Mouse (Mus musculus) gastrocnemius, postnatal 10 days (tissue): Measurements from ENCODE around the gene Cyp4f17. TPM values are rescaled to one million over a fixed set of nuclear protein-coding genes. Genes with fewer than 3 reads are reported as not detected.
"Not testable (repeated sequence)": the region's sequence is repeated elsewhere in the genome, so short reads cannot be mapped to it uniquely, and the experiment has no call there.

Source experiments
- DNase-seq: peaks from one replicate; pipeline ENCODE4 v3.0.0; 2021; ENCODE audit warnings: mixed read lengths
- total RNA-seq, 2 experiments: library from RNA; stranded (reverse); gene quantifications; 2 replicates each; pipeline ENCODE4 v1.2.3; 2021

Cyp4f17 gene
- total RNA-seq, 2 experiments from 2014 or later = 1.7 to 2.3 TPM

- no peak for DNase-seq
Measured at GRCm38 (mm10) chr17:32527748-32528147, 21.9 kb downstream of the Cyp4f17 start.

GRCm38 (mm10) chr17:32528408-32529337, 22.8 kb downstream of the Cyp4f17 start:
- DNase-seq = peak; percentile 84

- not testable (repeated sequence) for DNase-seq
Measured at GRCm38 (mm10) chr17:32532356-32532755, 26.5 kb downstream of the Cyp4f17 start.

GRCm38 (mm10) chr17:32534068-32534467, 28.2 kb downstream of the Cyp4f17 start:
- DNase-seq = no peak

- peak; percentile 88 for DNase-seq
Measured at GRCm38 (mm10) chr17:32536051-32536866, 30.4 kb downstream of the Cyp4f17 start, which contains the start of gene Cyp4f16. Gene Cyp4f16, plus strand, starts transcription at chr17:32536558.

GRCm38 (mm10) chr17:32536867-32537250, 31.0 kb downstream of the Cyp4f17 start:
- DNase-seq = peak; percentile 30

- not testable (repeated sequence) for DNase-seq
Measured at GRCm38 (mm10) chr17:32544792-32545191, 38.9 kb downstream of the Cyp4f17 start.

GRCm38 (mm10) chr17:32550377-32550776, 44.5 kb downstream of the Cyp4f17 start:
- DNase-seq = not testable (repeated sequence)

- DNase-seq = peak; percentile 66
Measured at GRCm38 (mm10) chr17:32550900-32551770, 45.3 kb downstream of the Cyp4f17 start.

GRCm38 (mm10) chr17:32553016-32553415, 47.2 kb downstream of the Cyp4f17 start:
- not testable (repeated sequence) for DNase-seq

- DNase-seq = not testable (repeated sequence)
Measured at GRCm38 (mm10) chr17:32554368-32554767, 48.5 kb downstream of the Cyp4f17 start.

GRCm38 (mm10) chr17:32563301-32563700, 57.5 kb downstream of the Cyp4f17 start:
- DNase-seq = not testable (repeated sequence)

GRCm38 (mm10) chr17:32573286-32573685, 67.4 kb downstream of the Cyp4f17 start:
- not testable (repeated sequence) for DNase-seq

- DNase-seq = no peak
Measured at GRCm38 (mm10) chr17:32577496-32578186, 71.8 kb downstream of the Cyp4f17 start.

Other genes starting within 250 kb of the Cyp4f17 start
- 10 to 100 TPM; 55.4 to 70.2 TPM for gene Brd4, start 221.3 kb upstream of the Cyp4f17 start, total RNA-seq
- 10 to 100 TPM; 37.6 to 50.2 TPM for gene Akap8, start 184.8 kb upstream of the Cyp4f17 start, total RNA-seq
- 10 to 100 TPM; 23.7 to 39.9 TPM for gene Akap8l, start 155.4 kb upstream of the Cyp4f17 start, total RNA-seq
- 10 to 100 TPM; 17.5 to 24.5 TPM for gene Wiz, start 116.6 kb upstream of the Cyp4f17 start, total RNA-seq
- gene Rasal3, start 102.5 kb upstream of the Cyp4f17 start, total RNA-seq = under 1 TPM; 0.70 to 0.90 TPM
- not detected for gene Pglyrp2, start 81.9 kb upstream of the Cyp4f17 start, total RNA-seq
- gene Cyp4f39, start 53.3 kb upstream of the Cyp4f17 start, total RNA-seq = 1 to 10 TPM in 1 of 2 experiments, under 1 TPM in 1; 0.61 to 1.0 TPM
- gene Cyp4f16, start 30.5 kb downstream of the Cyp4f17 start, total RNA-seq = 1 to 10 TPM; 4.5 to 5.9 TPM
- gene Cyp4f37, start 115.3 kb downstream of the Cyp4f17 start, total RNA-seq = not detected
- not detected for gene Cyp4f40, start 152.8 kb downstream of the Cyp4f17 start, total RNA-seq
- not detected for gene Cyp4f15, start 179.6 kb downstream of the Cyp4f17 start, total RNA-seq